Mouse (Mus musculus) hindlimb bud, embryonic 11.5 days (tissue): ENCODE results near the gene Gimap5.

ENCODE experiments used
- DNase-seq: peaks from one replicate; pipeline ENCODE4 v3.0.0-alpha.2; 2012; ENCODE audit warnings: low read depth, low spot score; ENCODE audit errors: extremely low spot score

Gene Gimap5

DNA sequence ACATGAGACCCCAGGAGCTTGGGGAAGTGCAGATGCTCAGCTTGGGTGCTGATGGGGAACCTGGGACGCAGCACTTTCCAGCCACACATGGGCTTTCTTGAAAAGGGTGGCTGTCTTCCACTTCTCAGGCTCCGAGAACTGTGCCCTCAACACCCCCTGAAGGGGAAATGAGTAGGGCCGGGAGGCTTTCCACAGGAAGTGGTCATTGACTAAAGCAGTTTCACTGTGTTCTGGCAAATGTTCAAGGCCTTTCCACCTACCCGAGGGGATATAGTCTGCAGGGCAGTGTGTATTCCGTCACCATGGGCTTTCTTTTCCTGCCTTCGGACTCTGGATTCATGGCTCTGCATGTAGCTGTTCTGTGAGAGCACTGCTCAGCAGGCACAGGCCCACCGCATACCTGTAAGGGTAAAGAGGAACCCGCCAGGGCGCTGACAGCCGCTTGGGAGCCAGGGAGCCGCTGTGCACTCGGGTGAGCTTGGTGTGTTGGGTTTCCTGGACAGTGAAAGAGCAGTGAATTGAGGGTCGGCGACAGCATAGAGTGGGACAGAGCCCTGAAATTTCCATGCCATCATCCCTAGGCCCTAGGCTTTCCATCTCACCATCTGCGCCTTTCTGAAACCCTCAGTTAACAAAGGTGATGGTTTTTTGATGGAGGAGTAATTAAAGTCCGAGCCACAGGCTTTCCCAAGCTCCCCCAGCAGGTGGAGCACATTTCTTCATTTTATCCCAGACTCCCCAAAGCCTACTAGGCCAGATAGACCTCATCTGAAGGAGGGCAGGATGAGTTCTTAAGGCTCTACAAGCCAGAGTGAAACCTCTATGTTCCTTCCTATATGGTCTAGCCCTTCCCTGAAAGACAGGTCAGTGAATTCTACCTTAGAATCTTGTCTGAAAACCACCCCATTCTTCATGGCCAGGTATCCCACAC, at the start of gene Gimap5:
Gene Gimap5 (plus strand): TSS at position 239 of the 931 bp plus-strand sequence.
- no peak for DNase-seq

DNA sequence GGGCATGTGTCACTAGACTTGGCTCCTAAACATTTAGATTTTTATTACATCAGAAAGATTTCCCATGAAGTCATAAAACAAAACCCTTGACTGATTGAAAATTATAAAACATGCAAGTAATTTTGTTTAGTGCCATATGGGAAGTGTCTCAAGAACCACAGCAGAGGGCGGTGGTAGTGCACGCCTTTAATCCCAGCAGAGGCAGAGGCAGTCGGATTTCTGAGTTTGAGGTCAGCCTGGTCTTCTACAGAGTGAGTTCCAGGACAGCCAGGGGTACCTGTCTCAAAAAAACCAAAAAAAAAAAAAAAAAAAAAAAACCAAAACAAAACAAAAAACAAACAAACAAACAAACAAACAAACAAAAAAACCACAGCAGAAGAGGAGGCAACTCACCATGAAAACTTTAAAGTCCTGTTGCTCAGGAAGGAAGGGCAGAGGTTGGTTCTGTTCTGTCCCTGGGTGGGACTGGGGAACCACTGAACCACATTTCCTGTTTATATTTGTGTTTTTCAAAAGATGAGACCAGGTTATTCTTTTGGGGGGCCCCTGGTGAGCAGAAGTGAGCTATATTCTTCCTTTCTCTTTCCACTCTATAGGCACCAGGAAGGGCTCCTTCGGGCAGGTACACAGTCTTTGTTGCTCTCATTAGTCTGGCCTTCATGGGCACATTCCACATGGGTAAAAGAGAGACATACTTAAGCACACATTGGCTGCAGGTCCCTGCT, 49.0 kb upstream of the Gimap5 start:
- DNase-seq = no peak

DNA sequence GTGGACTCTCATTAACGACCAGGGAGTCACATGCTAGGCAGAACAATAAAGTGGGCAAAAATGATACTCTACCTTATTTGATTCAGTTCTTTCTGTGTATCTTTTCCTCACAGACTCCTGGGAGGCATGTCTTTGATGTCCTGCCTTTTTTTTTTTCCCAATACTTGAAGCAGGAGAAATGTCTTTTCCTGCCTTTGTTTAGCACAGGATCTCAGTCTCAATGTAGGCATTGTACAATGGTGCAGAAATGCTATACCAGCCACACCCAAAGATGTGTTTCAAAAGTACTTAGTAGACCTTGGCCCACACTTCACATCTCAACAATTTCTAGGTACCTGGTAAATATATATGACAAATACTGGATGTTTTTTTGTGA, 48.5 kb upstream of the Gimap5 start:
- no peak for DNase-seq

DNA sequence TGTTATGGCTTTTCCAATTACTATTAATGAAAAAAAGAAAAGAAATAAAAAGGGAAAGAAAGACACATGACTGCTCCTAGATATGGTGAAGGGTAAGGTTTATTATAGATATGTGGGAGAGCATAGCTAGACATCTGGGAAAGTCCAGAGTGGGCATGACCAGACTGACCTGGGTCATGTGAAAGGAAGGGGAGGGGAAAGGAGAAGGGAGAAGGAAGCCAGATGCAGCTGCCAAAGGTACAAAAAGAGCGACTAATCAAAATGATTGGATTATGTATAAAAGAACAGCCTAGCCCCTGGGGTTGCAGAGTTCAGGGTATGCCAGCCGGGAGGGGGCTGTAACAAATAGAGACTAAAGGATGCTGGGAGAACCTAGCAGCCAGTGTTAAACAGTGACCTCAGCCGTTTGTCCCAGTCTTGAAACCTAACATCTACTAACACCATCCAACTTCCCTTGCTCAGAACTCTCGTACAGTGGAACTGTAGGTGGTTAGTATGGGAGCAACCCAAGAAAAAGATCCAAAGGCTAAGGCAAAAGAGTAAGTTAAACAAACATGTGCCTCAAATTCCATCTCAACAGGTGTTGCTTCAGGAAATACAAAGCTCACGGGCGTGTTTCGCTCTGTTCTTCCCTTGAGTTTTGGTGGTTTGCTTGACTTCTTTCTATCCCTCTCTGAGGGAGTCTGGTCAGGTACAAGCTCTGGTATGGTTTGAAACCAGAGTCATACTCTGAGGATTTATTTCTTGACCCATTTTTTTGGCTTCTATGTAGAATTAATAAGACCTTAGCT, 47.7 kb upstream of the Gimap5 start:
- DNase-seq = no peak

DNA sequence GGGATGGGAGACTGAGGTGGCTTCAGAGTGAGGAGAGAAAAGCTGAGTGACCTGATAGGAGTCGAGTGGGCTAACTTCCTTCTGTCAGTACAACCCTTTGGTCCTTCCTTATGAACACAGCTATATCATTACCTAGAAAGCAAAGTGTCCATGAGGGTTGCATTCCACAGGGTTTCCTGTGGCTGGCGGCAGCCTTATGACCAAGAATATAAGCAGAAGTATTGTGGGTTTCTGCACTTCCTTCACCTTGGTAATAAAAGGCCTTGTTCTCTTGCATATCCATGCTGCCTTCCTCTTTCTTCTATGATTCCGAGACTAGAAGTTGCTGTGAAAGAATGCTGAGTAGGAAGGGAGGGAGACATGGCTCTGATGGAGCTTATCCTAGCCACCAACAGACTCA, 47.1 kb upstream of the Gimap5 start:
- DNase-seq = no peak

DNA sequence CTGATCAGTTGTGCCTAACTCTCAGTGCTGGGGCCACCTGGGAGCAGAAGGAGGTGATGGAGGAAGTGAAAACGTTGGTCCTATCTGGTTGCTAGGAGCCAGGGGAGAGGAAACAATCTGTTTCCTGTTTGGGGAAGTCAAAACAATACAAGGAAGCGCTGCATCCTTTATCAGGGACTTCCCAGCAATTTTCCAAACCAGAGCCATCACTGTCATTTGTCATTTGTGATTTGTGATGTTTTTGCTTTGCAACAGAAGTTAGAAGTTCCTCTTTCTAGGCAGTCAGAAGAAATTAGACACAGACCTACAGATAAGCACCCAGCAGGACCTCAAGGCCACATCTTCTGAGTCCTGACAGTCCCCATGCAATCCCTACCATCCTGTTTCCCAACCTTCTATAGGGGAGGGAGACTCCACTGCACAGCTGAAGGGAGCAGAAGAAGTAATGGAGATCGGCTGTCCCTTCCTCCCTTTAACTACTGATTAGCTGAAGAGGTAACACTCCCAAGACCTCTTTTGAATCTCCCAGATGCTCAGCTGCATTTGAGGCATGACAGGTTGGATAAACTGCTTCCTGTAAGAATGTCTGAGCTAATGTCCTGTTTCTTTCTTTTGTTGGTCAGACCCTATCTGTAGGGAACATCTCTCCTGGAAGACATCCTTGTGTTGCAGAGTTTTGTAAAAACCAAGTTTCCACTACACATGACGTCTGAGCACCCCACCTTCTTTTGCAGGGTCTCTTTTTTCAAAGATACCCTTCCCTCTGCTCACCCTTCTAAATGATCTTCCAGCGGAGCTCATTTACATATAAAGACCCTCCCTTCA, 45.5 kb upstream of the Gimap5 start:
- no peak for DNase-seq

DNA sequence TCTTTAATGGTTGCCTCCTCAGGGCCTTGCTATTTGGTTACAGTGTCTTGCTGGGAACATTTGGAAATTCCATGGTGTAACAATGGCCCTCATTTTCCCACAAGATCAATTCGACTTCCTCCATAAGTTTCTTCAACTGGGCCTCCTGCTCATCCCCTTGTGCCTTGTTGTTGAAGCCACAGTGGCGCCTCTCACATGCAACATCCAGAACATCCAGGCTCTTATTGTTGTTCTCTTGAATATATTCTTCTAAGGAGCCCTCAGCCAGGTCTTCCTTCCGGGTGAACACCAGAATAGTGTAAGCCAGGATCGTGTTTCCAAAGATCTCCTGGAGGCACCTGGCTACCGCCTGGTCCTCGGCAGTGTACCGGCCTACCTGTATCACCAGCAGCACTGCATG, 43.9 kb upstream of the Gimap5 start:
- no peak for DNase-seq

DNA sequence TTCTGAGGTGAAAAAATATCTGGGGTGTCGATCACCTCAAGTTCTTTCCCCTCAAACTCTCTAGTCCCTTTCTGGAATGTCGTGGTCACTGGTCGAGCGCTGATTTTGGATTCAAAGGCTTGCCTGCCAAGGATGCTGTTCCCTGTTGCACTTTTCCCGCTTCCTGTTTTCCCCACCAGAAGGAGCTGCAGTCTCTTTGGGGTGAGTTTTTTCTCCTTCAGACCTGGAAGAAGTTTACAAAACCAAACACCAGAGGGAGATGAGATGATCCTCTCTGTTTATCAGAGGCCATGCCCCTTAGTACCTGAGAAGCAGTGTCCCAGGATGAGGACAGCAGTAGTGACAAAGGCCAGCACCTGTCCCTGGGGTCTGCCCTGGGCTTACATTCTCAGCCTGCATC, 43.4 kb upstream of the Gimap5 start:
- DNase-seq = no peak

DNA sequence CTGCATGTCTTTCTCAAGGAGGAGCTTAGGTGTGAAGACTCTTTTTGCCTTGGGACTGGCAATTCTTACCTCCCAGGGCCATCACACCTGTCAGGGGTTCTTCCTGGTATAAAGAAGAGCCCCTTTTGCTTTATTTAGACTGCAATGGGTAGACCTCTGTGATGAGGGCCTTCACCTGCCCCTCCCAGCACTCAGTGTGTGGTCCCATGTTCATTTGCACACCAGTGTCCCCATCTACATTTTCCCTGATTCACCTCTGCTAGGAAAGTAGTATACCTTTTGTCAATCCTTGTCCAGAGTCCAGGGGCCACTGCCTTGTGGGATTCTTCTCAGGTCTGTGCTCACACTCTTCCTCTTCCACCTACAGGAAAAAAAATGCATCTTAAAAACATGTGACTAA, 41.9 kb upstream of the Gimap5 start:
- DNase-seq = no peak

DNA sequence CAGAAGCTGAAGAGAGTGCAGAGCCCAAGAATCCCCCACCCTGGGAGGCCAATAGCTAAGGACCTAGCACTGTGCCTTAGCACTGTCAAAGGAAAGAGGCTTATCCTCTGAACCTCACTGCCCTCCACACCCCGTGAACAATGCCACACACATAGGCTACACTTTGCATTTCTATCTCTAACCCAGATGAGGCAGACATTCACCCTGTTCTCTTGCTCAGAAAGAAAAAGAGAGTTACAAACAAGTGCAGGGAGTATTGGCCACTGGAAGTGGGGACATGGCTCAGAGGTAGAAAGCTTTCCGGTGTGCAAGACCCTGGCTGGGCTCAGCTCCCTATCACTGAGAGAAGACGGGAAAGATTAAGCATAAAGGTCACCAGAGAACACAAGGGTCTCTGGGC, 39.9 kb upstream of the Gimap5 start:
- DNase-seq = no peak

DNA sequence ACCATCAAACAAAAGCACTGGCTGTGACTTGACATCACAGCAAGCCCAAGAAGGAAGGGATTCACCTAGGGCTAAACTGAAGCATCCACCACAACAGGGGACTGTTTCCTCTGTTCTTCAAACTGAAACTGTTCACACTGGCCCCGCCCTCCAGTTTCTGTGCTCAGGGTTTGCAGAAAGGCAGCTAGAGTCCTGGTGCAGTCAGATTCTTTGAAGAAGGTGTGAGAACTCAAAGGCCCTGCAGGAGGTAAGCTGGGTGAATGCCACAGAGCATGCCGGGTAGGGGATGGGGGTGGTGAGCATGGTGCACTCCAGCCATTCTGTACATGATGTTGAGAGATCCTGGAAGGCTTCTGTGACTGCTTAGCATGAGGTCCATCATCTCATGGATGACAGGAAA, 27.5 kb upstream of the Gimap5 start, which contains the start of the genes Gm28053 and Gimap7:
Gene Gm28053 (plus strand): TSS at position 153 of the 400 bp plus-strand sequence.
Gene Gimap7 (plus strand): TSS at position 167 of the 400 bp plus-strand sequence.
- DNase-seq = no peak

DNA sequence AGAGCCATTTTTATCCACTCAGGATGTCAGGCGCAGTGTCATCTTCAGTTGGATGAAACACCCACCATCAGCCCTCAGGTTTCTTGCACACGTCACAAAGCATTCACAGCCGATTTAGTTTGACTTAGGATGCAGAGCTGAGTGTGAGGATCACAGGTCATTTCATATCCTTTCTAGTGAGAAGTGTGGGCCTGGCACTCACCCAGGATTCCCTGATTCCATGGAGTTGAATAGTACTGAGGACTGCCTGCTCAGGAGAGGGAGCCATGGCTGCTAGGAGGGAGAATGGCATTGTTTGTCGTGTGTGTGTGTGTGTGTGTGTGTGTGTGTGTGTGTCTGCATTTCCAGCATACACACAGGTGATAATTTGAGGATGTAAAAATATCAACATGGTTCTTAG, 25.7 kb upstream of the Gimap5 start:
- no peak for DNase-seq

DNA sequence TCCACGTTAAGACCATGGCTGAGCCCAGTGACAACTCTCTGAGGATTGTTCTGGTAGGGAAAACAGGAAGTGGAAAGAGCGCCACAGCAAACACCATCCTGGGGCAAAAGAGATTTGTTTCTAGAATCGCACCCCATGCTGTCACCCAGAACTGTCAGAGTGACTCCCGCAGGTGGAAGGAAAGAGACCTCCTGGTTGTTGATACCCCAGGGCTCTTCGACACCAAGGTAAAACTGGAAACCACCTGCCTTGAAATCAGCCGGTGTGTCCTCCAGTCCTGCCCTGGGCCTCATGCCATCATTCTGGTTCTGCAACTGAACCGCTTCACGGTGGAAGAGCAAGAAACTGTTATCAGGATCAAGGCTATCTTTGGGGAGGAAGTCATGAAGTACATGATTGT, 22.5 kb upstream of the Gimap5 start:
- no peak for DNase-seq

DNA sequence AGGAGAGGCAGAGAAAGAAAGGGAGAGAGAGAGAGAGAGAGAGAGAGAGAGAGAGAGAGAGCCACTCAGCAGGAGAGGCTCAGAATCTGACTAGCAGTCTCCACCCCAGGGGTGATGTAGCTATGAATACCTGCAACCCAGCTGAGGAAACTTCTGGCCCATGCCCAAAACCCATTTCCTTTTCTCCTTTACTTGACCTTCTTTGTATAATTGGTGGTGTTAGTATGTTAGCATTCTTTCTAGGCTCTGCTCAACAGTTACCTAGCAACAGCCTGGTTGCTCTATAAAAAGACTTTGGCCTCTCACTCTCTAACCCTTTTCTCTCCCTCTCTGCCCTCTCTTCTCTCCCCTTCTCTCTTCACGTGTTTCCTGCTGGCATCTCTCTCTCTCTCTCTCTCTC, 20.5 kb upstream of the Gimap5 start:
- no peak for DNase-seq

DNA sequence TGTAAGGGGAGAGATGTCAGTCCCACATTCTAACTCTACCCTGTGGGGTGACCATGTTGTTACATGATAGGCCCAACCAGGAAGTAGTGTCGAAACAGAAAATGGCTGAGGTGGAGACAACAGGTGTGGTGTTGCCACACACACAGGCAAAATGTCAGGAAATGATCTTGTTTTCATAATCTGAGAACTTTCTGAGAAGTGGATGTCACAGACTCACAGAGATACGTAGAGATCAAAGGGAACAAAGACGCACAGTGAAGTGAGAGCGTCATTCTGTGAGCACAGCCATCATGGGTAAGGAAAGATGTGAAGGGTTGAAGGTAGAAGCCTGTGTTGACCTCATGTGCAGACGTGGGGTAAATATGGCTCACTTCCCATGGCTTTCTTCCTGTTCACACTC, 18.2 kb upstream of the Gimap5 start:
- no peak for DNase-seq

DNA sequence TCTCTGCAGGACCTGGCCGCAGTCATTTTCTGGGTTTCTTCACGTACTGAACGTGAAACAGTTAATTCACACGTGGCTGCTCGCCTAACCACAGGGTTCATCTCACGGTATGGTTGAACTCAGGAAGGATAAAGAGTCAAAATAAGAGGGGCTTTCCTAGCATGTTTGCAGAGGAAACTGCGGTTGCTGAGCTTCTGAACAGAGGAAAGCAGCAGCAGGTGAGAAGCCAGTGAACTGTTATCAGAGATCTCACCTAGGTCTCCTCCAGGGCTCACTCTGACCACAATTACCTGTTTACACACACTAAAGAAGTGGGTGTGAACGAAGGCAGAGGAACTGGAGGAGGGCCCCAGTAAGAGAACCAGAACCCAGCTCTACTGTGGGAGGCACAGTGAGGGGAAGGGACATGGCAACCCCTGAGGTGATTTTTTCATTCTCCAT, 13.1 kb upstream of the Gimap5 start:
- DNase-seq = no peak

DNA sequence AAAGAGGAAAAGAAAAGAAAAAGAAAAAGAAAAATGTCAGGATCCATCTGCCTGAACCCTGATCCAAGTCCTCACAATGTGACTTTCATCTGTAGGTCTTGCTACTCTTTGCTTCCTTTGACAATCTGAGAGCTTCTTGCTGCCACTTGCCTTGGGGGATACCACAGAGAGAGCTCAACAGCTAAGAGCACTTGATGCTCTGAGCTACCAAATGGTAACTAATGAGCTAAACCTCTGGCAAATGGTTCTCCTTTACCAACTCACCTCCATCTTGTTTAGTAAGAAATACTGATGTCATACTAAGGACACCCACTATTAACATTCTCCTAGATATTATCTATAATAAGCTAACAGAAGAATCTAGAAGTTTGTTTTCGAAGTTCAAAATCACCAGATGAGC, 12.3 kb upstream of the Gimap5 start:
- DNase-seq = no peak

DNA sequence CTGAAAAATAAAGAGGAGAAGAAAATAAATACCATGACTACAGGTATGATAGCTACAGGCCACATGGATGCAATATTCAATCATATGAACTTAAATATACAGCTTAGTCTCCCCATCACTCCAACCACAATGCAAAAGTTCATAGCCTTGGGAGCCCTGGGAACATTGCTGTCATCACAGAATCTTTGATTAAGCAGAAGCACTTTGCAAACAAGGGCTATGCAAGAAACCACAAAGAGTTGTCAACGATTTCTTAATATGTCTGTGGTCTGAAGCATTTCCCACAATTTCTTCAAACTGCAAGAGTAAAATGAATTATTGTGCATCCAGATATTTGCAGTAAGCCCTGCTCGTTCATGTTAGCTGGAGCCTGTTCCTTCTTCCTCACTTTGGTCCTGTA, 8.9 kb upstream of the Gimap5 start:
- DNase-seq = no peak

DNA sequence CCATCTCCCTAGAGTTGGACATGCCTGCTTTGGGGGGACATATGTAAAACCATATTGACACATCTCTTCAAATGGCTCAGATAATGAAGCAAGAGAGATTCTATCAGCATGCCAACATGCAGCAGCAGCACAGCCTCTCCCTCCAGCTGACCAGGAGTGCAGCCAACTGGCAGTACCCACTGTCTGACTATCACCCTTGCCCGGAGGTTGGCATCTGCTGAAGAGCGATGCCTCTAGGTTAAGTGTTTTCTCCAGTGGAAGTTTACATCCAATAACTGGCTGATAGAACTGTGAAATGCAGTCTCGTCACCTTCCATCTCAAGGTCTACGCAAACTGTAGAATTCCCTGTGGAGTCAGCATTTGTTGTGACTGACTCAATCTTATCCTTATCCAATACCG, 8.3 kb upstream of the Gimap5 start:
- DNase-seq = no peak

DNA sequence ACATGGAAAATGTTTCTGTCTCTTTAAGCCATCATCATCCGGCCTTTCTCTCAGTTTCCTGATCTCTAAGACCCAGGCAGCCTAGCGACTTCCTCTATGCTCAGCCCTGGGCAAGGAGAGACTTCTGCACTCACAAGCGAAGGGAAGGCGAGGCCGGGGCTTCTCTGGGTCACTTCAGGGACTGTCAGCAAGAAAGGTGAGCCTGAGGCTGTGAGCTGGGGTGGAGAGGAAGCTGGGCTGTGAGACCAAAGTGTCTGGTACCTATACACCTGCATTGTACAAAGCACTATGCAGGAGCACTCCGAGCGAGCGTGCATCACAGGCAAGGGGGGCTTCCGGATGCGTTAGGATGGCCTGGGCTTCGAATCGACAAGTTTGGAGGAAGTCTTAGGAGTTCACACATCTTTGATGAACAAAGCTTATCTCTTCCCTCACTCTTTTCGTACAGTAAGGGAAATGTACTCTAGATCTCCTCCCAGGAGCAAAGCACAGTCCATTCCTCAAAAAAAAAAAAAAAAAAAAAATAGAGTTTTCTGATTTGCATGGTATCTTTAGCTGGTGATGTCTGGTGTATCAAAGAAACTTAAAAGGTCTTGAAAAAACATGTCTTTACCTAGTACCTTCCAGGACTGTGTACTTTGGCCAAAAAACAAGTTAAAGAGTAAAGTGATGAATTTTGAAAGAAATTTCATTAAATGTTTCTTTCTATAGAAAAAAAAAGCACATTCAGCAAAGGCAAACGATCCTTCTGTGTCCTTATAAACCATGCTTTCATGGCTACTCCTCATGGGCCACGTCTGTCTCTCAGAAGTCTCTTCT, 6.8 kb upstream of the Gimap5 start, which contains the start of gene Gimap1:
Gene Gimap1 (plus strand): TSS at position 94 of the 819 bp plus-strand sequence.
- no peak for DNase-seq
